Mouse (Mus musculus) layer of hippocampus, adult 8-10 months (tissue): ENCODE measurements around the gene Hspg2. TPM values are rescaled to one million over a fixed set of nuclear protein-coding genes. Genes with fewer than 3 reads are reported as not detected.

Experiments used
- DNase-seq, 2 experiments: peaks; one replicate each; pipeline ENCODE4 v3.0.0; 2022; ENCODE audit warnings: low spot score in 2 of 2
- total RNA-seq, 4 experiments: library from RNA; stranded (reverse); gene quantifications; 2 replicates each; pipeline ENCODE4 v1.2.4; 2022

Hspg2 gene
- total RNA-seq, 4 experiments from 2014 or later: 4.2 to 6.1 (median 5.6) TPM

- no peak for DNase-seq
Measured at GRCm38 (mm10) chr4:137480191-137480992, 11.8 kb downstream of the Hspg2 start.

- no peak for DNase-seq
Measured at GRCm38 (mm10) chr4:137480993-137481340, 12.4 kb downstream of the Hspg2 start.

DNA sequence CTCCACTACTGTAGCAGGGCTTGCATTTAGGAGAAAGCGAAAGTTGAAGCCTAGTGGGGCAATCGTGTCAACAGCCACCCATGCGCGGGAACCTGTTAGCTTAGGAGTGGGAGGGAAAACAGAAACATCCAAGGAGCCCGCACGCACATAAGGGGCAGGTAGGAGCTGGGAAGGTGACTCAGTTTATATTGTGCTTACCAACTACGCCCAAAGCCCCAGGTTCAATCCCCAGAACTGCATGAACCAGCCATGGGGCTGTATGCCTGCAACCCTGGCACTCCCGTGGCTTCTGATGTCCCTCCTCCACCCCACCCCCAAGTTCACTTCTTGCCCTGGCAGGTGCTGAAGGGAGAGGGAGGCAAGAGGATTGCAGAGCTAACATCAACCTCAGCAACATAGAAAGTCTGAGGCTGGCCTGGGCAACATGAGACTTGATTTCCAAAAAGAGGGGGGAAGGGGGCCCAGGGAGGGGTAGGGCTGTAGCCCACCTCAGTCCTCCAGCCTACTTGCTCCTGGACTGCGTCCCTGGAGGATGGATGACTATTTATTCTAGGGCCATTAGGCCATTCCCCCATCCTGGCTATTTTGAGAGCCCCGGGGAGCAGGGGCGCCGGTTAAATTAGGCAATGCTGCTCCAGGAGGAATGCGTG, 12.9 kb downstream of the Hspg2 start:
- no peak for DNase-seq

DNA sequence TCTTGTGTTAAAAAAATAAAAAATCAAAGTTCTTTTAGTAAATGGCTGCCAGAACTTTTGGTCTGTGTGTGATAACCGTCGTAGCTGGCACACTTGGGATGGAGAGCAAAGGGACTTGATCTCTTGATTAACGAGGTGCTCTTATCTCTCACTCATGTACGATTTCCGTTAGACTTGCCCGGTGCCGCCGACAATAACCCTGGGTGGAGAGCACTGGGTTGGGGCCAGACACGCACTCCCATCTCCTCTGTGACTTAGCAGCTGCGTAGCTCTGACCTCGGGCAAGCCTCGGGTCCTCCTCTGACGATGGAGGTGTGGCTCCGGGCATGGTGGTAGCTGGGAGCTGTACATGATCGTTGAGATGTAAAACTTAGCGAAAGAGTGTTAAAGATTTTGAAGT, 15.3 kb downstream of the Hspg2 start:
- DNase-seq: no peak

- DNase-seq: no peak
Measured at GRCm38 (mm10) chr4:137484586-137484985, 16.0 kb downstream of the Hspg2 start.

GRCm38 (mm10) chr4:137485258-137485960, 16.8 kb downstream of the Hspg2 start:
- no peak for DNase-seq

GRCm38 (mm10) chr4:137486081-137487014, 17.8 kb downstream of the Hspg2 start:
- no peak for DNase-seq

- DNase-seq: no peak
Measured at GRCm38 (mm10) chr4:137487286-137488000, 18.9 kb downstream of the Hspg2 start.

DNA sequence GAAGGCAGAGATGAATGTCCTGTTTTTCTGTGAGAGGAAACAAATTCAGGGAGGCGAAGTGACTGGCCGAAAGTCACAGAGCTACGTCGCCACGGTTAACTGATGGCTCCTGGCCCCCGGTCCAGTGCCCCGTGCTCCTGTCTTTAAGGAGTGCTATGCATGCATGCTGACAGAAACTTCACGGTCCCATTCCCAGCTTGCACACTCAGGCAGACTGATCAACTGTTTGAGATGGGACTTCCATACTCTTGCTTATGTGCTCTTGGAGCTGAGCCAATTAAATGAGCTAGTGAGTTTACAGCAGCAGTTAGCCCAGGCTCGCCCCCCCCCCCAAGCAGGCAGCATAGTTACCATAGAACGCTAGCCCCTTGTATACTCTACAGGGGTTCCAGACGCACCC, 19.5 kb downstream of the Hspg2 start:
- DNase-seq: no peak

DNA sequence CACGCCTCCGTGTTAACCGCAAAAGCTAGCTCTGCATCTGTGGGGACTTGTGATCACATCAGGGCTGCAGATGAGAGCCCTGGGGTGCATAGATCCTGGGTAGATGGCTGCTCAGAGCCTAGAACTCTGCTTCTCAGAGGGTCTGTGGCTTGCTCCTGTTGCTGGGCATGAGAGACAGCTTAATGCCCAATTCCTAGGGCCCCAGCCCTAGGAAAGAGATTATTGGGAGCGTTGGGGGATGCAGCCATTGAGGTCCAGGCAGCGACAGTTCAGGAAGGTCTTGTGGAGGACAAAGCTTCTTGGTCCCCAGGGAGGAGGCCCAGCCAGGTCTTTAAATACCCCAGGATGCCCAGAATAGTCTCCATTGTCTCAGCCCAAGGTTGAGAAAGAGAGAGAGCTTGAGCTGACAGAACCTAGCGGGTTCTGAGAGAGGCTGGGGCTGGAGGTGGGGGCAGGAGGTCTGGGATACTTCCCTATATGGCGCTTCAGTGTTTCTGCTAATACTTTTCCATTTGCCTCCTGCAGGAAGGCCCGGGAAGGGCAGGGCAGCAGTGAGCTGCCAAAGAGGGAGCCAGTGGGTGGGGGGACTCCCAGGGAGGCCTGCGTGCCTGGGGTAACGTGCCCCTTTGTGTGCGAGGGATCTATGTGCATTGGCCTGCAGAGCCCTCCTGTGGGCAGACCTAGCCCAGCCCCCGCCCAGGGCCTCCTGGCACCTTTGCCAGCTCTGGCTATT, 20.2 kb downstream of the Hspg2 start:
- DNase-seq: no peak

GRCm38 (mm10) chr4:137489996-137490395, 21.4 kb downstream of the Hspg2 start:
- DNase-seq: no peak

GRCm38 (mm10) chr4:137492563-137492962, 24.0 kb downstream of the Hspg2 start:
- no peak for DNase-seq

DNA sequence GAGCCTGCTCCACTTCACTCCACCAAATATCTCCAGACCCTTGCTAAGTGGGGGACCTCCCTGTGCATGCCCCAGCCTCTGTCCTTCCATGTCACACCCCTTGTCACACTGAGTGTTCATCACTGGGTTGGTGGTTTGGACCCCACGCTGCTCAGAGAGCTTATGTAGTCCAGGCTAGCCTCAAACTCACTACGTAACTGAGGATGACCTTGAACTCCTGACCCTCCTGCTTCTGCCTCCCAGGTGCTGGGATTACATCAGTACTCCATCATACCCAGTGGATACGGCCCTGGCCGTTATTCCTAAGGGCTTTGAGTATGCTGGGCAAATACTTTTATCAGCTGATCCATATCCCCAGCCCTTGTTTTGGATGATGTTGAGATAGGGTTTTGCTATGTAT, 24.6 kb downstream of the Hspg2 start:
- no peak for DNase-seq

DNA sequence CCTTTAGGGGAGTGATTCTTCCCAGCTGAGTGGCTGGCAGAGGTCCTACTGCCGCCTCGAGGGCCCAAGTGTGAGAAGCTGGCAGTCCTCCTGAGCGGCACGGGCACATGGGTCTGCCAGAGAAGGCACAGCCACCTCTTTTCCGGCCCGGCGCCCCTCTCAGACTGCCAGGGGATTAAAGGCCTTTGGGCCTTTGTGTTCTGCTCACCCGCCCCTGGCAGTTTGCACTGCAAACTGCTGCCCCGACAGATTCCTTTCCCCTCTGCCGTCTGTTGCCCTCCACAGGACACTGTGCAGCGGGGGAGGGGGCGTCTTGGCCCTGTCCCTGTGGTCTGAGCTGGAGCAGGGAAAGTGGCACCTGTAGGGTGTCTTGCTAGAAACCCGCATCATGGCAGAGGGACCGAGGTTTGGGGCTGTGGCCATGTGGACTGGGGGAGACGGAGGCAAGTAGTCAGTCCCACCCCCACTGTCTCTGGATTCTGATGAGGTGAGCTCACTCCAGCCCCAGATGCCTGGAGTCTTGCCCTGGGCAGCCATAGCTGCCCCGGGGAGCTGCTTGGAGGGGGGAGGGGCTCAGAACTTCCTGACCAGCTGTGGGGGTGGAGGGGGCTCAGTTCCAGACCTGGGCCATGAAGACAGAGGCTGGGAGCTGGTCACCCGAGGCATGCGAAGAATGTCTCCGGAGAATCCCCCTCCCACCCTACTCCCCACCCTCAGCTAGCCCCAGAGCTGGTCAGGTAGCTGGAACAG, 26.4 kb downstream of the Hspg2 start:
- DNase-seq: no peak

DNA sequence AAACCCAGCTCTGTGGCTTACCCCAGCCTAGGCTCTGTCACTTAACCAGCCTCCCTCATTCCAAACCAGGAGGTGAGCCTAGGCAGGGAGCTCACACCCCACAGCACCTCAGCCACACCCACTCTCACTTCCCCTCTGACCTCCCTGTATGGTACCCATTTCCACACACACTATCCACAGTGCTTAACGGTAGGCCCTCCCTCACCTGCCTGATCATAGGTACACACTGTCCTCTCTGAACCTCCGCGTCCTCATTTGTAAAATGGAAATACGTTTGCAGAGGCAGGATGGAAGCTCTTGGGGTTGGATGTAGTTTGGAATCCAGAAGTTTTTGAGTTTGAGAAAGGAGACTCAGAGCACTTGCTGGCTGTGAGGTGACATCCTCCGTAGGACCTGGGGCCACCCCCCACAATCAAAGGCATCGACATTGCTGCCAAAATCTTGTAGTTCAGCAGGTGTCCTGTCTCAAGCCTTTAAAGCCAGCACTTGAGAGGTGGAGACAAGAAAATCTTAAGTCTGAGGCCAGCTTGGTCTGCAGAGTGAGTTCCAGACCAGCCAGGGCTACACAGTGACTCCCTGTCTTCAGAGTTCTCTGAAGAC, 27.0 kb downstream of the Hspg2 start:
- DNase-seq: no peak

GRCm38 (mm10) chr4:137497367-137497766, 28.8 kb downstream of the Hspg2 start:
- no peak for DNase-seq

GRCm38 (mm10) chr4:137497892-137498722, 29.5 kb downstream of the Hspg2 start:
- no peak for DNase-seq
